Mouse (Mus musculus): ENCODE results near the gene Gm9. TPM values are rescaled to one million over a fixed set of nuclear protein-coding genes. Genes with fewer than 3 reads are reported as not detected.

Gm9 gene
- polyA plus RNA-seq, 1 experiment from 2014 or later: not detected

GRCm38 (mm10) chrX:37161169-37161568 is 49.7 kb downstream of the Gm9 start:
- H3K9ac ChIP-seq: no peak overlapping the region

More at GRCm38 (mm10) chrX:37161169-37161568, 49.7 kb downstream of the Gm9 start:
- no peak overlapping the region for H3K27ac ChIP-seq
- WGBS: 69% methylated on average over 10 of the region's 10 CpGs
- H3K27me3 ChIP-seq: no peaks in the 10 kb centered on the region
- ATAC-seq (ENCODE audit: borderline replicate concordance, extremely low read depth, low FRiP score, low TSS enrichment): no peak
- no peak overlapping the region for H3K4me2 ChIP-seq
- H3K4me1 ChIP-seq: no peaks in the 10 kb centered on the region
- no peaks in the 10 kb centered on the region for H3K9me3 ChIP-seq
- H3K36me3 ChIP-seq: no peaks in the 10 kb centered on the region
- H3K4me3 ChIP-seq: no peak overlapping the region

Other genes with a start within 250 kb of the Gm9 start
- gene Sept6, start 219.2 kb downstream of the Gm9 start, polyA plus RNA-seq (2015; fragmentation: Nextera tagmentation; extraction: Ambion mirVana): 17.7 and 20.1 TPM in 2 replicates
- gene Sowahd, start 162.2 kb downstream of the Gm9 start, polyA plus RNA-seq (2015; fragmentation: Nextera tagmentation; extraction: Ambion mirVana): not detected in 2 replicates
- 509 and 532 TPM in 2 replicates for gene Rpl39, start 125.6 kb downstream of the Gm9 start, polyA plus RNA-seq (2015; fragmentation: Nextera tagmentation; extraction: Ambion mirVana)
- gene Upf3b, start 100.7 kb downstream of the Gm9 start, polyA plus RNA-seq (2015; fragmentation: Nextera tagmentation; extraction: Ambion mirVana): 18.7 and 20.7 TPM in 2 replicates
- gene Nkap, start 84.2 kb downstream of the Gm9 start, polyA plus RNA-seq (2015; fragmentation: Nextera tagmentation; extraction: Ambion mirVana): 11.8 and 14.3 TPM in 2 replicates
- gene Akap14, start 42.2 kb downstream of the Gm9 start, polyA plus RNA-seq (2015; fragmentation: Nextera tagmentation; extraction: Ambion mirVana): 0.31 and 0.64 TPM in 2 replicates
- 399 and 410 TPM in 2 replicates for gene Ndufa1, start 19.9 kb downstream of the Gm9 start, polyA plus RNA-seq (2015; fragmentation: Nextera tagmentation; extraction: Ambion mirVana)
- 8.4 and 9.1 TPM in 2 replicates for gene Rnf113a1, start 19.8 kb downstream of the Gm9 start, polyA plus RNA-seq (2015; fragmentation: Nextera tagmentation; extraction: Ambion mirVana)
- gene Rhox1, start 11.2 kb upstream of the Gm9 start, polyA plus RNA-seq (2015; fragmentation: Nextera tagmentation; extraction: Ambion mirVana): not detected in 2 replicates
- not detected in 2 replicates for gene Rhox2a, start 33.9 kb upstream of the Gm9 start, polyA plus RNA-seq (2015; fragmentation: Nextera tagmentation; extraction: Ambion mirVana)
- gene Rhox3a, start 38.9 kb upstream of the Gm9 start, polyA plus RNA-seq (2015; fragmentation: Nextera tagmentation; extraction: Ambion mirVana): not detected in 2 replicates
- gene Rhox4a, start 54.3 kb upstream of the Gm9 start, polyA plus RNA-seq (2015; fragmentation: Nextera tagmentation; extraction: Ambion mirVana): not detected in 2 replicates
- not detected in 2 replicates for gene Rhox3a2, start 169.0 kb upstream of the Gm9 start, polyA plus RNA-seq (2015; fragmentation: Nextera tagmentation; extraction: Ambion mirVana)
- gene Rhox4a2, start 179.8 kb upstream of the Gm9 start, polyA plus RNA-seq (2015; fragmentation: Nextera tagmentation; extraction: Ambion mirVana): 0.49 TPM in 1 of 2 replicates, not detected in the other
- not detected in 2 replicates for gene Rhox2b, start 201.0 kb upstream of the Gm9 start, polyA plus RNA-seq (2015; fragmentation: Nextera tagmentation; extraction: Ambion mirVana)
- 0.10 TPM in 1 of 2 replicates, not detected in the other for gene Rhox4b, start 221.5 kb upstream of the Gm9 start, polyA plus RNA-seq (2015; fragmentation: Nextera tagmentation; extraction: Ambion mirVana)
- gene Rhox2c, start 242.6 kb upstream of the Gm9 start, polyA plus RNA-seq (2015; fragmentation: Nextera tagmentation; extraction: Ambion mirVana): not detected in 2 replicates
- not detected in 2 replicates for gene Rhox3c, start 247.5 kb upstream of the Gm9 start, polyA plus RNA-seq (2015; fragmentation: Nextera tagmentation; extraction: Ambion mirVana)

Data from lung, embryonic 15.5 days (tissue).